Mouse (Mus musculus) MEL-GATA-1-ER (cell line): Measurements from ENCODE around the gene Tcirg1.

Source experiments
- DNase-seq: peaks from one replicate; pipeline ENCODE4 v3.0.0-alpha.2; 2012; ENCODE audit warnings: low read depth; ENCODE audit errors: extremely low read depth

The Tcirg1 gene

DNA sequence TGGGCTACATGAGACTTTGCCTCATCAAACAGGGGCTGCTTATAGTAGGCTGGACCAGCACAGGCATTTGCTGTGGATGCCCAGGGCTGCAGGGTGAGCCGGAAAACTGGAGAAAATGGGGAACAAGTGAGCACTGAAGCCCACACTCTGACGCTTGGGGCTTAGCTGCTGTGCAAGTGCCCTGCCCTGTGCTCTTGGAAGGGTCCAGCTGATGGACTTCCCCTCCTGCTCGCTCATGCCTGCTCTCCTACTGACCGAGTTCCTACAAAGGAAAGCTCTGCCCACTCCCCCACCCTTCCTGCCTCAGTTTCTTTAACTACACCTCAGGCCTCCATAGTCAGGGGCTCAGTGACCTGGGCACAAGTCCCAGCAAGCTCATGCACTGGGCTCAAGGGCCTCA is 21.1 kb upstream of the Tcirg1 start:
- DNase-seq = no peak

- DNase-seq = no peak
These were observed 19.8 kb upstream of the Tcirg1 start for GRCm38 (mm10) chr19:3926685-3927084.

DNA sequence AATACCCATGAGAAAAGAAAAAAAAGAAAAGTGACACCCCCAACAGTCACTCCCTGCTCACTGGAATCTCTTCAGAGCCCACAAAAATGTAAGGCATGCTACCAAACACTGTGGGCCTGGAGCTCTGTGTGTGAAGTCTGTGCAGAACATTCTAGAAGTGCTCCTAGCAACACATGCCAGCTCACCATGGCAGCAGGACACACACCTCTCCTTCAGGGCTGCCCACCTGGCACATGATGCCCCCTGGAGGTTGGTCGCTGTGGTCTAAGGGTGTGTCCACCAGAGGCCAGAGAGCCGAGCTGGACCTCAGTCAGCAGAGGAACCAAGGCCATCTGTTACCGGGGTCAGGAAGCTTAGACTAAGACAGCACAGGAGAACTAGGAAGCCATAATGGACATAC is 19.3 kb upstream of the Tcirg1 start:
- DNase-seq = no peak

DNA sequence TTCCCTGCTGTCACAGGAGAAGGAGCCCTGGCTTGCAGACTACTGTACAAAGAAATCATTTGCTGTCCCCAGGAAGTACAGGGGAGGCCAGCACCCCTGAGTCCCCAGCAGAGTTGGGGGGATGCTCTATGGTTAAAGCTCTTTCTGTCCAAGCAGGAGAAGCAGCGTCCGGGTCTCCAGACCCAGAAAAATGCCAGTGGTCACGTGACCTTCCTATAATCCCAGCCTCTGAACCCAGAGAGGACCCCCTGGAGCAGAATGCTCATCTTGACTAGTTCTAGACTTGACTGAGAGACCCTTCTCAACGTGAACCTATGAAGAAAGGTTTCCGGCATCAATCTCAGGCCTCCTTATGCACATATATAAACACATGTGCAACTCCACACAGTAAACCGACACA is 18.9 kb upstream of the Tcirg1 start:
- DNase-seq = no peak

- no peak for DNase-seq
These were observed 17.9 kb upstream of the Tcirg1 start for GRCm38 (mm10) chr19:3924868-3925267.

- no peak for DNase-seq
These were observed 17.3 kb upstream of the Tcirg1 start for GRCm38 (mm10) chr19:3924190-3924589.

- DNase-seq = no peak
These were observed 16.7 kb upstream of the Tcirg1 start for GRCm38 (mm10) chr19:3923586-3923985.

- DNase-seq = no peak
These were observed 15.9 kb upstream of the Tcirg1 start for GRCm38 (mm10) chr19:3922661-3923371.

- DNase-seq = no peak
These were observed 13.0 kb upstream of the Tcirg1 start for GRCm38 (mm10) chr19:3919928-3920327.

DNA sequence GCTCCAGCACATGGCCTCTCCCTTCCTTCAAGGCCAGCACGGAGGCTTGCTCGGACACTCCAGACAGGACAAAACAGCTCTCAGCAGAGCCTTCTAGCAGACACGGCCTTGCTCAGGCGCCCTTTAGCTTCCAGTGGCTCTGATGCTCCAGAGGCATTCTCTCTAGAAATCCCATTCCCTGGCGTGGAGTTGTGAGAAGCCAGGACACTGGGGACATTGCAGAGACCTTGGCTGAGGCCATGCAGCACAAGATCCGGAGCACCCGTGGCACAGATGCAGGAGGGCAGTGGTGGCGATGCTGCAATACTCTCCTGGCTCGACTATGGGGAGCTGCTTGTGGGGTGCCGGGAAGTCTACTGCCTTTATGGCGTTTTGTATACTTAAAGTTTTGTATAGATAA is 9.8 kb upstream of the Tcirg1 start:
- no peak for DNase-seq

- DNase-seq = no peak
These were observed 7.6 kb upstream of the Tcirg1 start for GRCm38 (mm10) chr19:3914535-3914934.

DNA sequence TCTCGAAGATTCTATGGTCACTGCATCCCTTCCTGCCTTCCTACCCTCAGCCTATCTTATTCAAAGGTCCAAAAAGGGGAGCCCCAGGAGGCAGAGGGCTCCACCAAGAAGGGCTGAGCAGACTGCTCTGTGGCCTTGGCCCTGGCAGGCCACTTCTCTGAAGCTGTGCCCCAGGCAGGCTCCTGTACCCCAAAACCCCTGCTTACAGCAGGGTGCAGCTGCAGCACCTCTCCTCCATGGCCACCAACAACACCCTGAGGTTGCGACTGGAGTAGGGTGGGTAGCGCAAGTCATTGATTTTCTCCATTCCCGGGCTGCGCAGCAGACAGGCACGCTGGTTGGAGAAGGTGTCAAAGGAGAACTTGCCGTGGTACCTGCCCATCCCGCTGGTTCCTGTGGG is 6.8 kb upstream of the Tcirg1 start:
- DNase-seq = no peak

- DNase-seq = peak; percentile 99
These were observed 5.6 kb upstream of the Tcirg1 start, which contains the start of gene Ndufs8 for GRCm38 (mm10) chr19:3912337-3913204. TSS of gene Ndufs8 (minus strand) at chr19:3912774.

GRCm38 (mm10) chr19:3910206-3910605 is 3.3 kb upstream of the Tcirg1 start:
- no peak for DNase-seq

- no peak for DNase-seq
These were observed 1.1 kb upstream of the Tcirg1 start for GRCm38 (mm10) chr19:3907876-3908660.

DNA sequence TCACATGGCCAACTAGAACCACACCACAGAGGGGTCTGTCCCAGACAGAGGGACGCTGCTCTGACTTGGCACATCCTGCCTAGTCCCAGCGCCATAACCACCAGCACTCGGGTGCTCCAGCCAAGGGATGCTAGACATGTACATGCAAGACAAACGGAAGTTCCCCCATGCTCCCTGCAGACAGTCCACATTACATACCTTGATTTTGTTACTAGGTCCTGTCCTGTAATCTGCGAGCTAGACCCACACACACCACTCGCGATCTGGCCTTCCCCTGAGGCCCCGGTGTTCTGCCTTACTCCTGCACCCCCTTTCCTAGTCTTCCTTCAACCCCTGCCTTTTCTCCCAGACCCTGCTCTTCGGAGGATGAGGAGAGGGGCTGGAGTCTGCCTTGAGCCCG is 607 bp downstream of the Tcirg1 start:
- DNase-seq = no peak

DNA sequence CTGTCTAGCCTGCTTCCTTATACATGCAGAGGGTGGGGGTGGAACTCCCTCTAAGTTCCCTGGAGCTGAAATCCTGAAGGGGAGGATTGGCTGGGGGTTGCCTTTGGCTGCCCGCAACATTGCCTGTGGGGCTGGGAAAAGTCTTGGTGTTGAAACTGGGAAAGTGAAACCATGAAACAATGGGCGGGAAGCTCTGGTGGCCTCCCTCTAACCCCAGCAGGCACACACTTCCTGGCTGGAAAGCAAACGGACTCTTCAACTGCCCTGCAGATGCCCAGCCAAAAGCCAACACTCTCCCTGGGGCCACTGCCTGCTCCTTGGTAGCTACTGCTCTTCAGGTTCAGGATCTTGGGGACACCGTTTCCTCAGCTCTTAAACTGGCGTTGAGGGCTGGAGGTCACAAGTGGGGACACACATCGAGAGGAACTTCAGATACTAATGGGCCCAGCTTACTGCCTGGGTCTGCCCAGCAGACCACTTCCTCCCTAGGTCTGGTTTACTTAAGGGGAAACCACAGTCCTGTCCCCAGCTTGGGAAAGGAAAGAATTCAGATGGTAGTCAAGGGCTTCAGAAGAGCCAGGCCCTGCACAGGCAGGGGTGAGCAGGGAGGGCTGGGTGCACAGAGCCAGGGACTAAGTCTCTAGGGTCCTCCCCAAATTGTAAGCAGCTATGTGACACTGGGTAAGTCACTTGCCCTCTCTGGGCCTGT is 1.5 kb downstream of the Tcirg1 start:
- peak; percentile 14 for DNase-seq

DNA sequence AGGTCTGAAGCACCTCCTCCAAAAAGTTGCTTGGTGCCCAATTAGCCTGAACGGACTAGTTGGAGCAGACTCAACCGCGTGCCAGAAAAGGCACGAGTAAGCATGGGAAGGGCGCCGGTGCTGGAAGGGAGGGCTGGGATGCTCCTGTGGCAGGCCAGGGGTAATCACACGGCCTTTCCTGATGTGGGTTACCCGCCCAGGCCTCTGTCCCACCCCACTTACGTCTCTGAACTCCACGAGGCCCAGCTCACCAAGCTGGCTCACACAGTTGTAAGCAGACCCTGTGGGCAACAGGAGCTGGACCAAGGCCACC is 2.6 kb downstream of the Tcirg1 start:
- DNase-seq = no peak

DNA sequence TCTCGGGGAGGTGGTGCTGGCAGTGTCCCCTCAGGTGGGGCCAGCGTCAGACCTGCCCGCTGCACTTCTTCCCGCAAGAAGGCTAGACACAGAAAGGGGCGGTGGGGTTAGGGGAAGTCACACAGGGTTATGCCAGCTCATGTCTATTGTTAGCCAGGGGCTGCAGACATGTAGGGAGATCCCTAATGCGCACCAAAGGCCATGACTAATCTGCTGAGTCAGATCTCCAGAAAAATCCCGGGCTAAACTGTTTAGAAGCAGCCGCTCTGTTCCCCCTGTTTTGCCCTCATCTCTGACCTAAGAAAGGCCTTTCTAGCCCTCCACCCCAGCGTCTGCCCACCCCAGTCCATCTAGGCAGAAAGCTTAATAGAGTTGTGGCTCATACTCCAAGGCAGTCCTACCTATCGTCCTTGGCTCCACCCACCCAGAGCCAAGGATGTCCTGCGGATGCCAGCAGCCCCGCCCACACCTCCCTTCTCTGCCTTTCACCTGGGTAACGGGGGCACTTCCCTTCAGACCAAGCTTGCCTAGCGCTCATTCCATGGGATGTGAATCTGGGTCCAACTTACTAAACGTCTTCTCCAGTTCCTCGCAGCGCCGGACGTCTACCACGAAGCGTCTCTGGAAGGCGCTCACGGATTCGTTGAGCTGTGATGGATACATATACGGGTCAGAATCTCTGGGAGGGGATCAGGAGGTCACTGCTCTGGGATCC is 3.1 kb downstream of the Tcirg1 start:
- no peak for DNase-seq

DNA sequence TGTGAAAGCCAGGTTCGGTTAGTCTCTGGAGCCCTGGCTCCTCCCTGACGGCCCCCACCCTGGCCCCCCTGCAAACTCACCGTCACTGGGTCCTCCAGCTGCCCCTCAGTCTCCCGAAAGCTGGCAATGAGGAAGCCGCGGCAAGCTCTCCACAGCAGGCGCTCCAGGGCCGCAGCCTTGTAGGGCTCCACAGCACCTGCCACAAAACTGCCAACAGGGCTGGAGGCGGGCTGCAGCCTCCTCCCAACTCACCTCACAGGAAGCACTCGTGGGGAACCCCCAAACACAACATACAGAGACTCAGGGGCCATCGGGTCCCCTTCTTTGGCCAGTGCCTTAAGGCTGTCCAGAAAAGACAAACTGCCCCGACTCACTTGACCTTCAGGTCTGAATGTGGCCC is 4.0 kb downstream of the Tcirg1 start:
- DNase-seq = no peak

- DNase-seq = no peak
These were observed 7.3 kb downstream of the Tcirg1 start for GRCm38 (mm10) chr19:3899618-3900017.
